Mouse (Mus musculus) T-helper 2 cell (primary cell): ENCODE measurements around the gene Paqr5.

Experiments
- in situ Hi-C: fragments of 300-600 bp; cut with MboI, MseI; formaldehyde crosslinking; loops from one replicate; pipeline ENCODE4 v1.15.1; 2025; ENCODE audit warnings: high pct_unique_total_duplicates

The Paqr5 gene

DNA sequence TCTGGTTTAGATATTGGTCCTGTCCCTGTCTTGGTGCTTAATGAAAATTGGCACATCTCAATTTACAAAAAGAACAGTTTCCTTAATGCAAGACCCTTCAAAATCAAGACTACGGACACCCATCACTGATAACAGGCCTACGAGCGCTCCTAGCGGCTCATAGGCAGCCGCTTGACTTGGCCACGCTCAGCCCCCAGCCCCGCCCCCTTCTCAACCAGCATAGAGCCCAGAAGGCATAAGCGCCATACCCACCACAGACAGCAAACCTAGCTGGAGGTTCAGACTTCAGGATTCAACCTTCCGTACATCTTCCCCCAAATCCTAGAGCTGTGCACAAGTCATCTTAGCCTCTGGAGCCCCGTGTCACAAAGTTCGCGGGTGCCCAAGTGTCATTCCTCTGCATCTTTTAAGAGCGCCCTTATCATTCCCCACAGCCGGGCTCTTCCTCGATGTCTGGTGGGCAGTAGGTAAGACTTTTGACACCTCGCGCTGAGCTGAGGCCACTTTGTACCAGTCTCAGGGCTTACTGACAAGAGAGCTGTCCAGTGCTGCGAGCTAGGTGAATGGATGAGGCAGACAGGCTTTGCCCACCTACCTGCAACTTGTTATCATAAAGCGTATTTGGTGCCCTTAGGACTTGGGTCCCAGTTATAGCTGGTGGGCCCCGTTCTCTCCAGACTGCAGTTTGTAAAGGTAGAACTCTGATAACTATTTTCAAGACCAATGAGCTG is 116.0 kb downstream of the Paqr5 start:
- in situ Hi-C loops, result no loop called here

DNA sequence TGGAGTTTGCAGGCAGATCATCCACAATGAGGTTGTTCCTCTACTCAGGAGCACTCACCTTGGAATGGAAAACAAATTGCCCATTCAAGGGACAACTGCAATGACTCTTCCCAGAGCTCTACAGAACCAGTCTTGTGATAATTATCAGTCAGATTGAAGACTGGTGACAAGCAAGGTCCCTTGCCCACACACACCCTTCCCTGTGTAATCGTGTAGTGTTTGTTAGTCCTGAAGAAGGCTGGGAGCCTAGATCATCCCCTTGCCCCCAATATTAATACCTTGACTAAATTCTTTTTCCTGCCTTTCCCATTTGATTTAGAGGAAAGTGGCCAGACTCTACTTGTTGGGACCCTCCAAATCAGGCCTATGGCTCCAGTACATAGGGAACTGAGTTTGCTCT is 117.0 kb downstream of the Paqr5 start:
- in situ Hi-C loops, result loop anchor here (5.0 kb wide), 1 partner anchor 537 kb away; the partner anchor contains the start of gene Tle3

DNA sequence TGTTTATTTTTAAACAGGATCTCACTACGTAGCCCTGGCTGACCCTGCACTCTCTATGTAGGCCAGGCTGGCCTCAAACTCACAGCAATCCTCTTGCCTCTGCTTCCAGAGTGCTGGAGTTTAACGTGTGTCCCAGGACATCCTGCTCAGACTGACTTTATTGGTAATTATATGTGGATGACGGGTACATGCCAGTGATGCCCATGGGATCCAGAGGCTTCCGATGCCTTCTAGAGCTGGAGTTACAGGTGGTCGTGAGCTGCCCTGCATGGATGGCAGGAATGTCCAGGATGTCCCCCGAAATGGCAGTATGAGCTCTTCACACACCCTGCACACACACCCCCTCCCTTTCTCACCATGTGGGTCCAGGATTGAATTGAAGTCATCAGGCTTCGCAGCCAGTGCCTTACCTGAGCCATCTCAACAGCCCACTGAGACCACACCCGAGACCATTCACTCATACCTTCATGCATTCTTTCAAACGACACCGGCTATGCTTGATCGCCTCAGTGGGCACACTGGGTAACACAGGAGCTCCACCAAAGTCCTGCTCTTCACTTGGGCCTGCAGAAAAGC is 117.7 kb downstream of the Paqr5 start:
- in situ Hi-C loops, result loop anchor here (5.0 kb wide), 1 partner anchor 537 kb away; the partner anchor contains the start of gene Tle3

GRCm38 (mm10) chr9:61908341-61908740 is 118.3 kb downstream of the Paqr5 start:
- in situ Hi-C loops, result loop anchor here (5.0 kb wide), 1 partner anchor 536 kb away; the partner anchor contains the start of gene Tle3

GRCm38 (mm10) chr9:61907621-61908295 is 118.9 kb downstream of the Paqr5 start:
- in situ Hi-C loops, result loop anchor here (5.0 kb wide), 1 partner anchor 535 kb away; the partner anchor contains the start of gene Tle3

DNA sequence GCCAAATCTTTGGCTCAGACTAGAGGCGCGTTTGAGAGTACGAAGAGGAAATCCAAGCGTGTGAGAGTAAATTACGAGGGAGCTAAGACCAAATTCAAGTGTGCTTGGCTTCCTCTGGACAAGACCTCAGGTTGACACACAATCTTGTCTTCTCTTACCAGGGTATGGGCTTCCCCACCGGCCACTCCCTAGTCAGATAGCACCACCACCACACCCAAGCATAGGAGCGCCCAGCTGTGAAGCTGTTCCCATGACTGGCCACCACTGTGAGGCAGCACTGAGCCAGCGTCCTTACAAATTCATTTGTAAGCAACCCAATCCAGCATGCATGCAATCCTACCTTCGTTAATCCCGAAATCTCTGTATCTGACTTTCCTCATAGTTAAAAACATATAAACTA is 119.7 kb downstream of the Paqr5 start:
- in situ Hi-C loops, result loop anchor here (5.0 kb wide), 1 partner anchor 535 kb away; the partner anchor contains the start of gene Tle3

DNA sequence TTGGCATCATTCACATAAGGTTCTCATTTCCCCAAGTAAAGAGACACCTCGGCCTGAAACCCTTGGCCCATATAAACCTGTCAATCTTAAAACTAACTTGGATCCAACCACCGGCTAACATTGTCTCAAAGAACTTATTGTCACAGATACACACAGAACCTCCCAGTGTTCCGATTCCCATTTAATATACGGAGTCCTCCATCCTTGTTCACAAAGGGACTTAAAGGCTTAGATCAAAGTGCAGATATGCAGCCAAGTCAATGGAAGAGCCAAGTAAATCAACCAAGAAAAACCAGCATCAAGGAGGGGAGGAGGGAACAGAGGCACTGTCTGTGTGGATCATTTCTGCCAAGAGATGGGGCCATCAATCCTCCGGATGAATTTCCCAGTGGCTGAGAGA is 121.1 kb downstream of the Paqr5 start:
- in situ Hi-C loops, result loop anchor here (5.0 kb wide), 1 partner anchor 533 kb away; the partner anchor contains the start of gene Tle3

DNA sequence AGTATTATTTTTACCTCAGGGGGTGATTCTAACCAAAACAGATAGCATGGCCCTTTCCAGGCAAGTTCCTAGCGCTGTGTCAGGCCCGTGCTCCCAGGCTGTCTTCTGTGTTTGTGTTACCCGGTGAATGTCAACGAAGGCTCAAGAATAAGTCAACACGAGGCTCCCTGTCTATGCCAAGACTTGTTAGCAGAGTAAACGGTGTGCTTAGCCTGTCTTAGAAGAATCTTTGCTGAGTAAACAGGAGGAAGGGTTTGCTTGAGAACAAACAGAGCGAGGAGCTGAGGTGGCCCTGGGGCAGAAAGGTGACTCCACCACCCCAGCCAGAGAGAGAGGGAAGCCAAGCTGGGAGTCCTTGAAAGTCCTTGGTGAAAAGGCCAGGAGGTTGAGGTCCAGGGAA is 122.5 kb downstream of the Paqr5 start:
- in situ Hi-C loops, result no loop called here
